Mouse (Mus musculus) retina, postnatal 7 days (tissue): ENCODE data around the gene Dnph1.
"Not testable (repeated sequence)": the region's sequence is repeated elsewhere in the genome, so short reads cannot be mapped to it uniquely, and the experiment has no call there.

ENCODE experiments used
- DNase-seq: peaks from one replicate; pipeline ENCODE4 v3.0.0-alpha.2; 2012; ENCODE audit warnings: low read depth, low spot score

Dnph1 gene

DNA sequence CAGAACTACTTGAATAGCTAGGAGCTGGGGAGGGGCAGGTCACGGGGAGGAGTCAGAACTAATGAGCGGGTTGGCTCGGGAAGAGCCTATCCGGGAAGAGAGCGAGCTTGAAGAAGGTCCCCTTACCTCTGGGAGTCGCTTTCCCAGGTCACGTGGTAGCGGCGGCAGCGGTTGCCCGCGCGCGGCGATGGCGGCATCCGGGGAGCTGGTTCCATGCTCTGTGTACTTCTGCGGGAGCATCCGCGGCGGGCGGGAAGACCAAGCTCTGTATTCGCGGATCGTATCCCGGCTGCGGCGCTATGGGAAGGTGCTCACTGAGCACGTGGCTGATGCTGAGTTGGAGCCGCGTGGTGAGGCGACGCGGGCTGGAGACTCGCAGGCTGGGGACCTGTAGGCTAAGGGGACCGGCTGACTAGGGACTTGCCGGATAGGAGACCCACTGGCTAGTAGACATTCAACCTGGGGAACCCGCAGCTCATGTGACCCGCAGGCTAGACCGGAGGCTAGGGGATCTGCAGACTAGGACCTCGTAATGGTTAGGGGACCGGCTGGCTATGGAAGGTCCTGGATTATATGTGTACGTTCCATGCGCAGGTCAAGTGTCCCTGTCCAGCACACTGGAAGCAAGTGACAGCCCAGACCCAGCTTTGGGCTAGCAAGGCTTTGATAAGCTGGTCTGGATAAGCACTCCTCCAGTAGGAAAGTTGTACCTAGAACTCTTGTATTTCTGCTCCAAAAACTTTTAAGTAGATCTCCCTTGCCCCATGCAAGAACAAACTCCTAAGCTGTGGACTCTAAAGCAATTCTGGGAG, at the start of gene Dnph1:
Gene Dnph1 (plus strand): TSS at position 89 of the 812 bp plus-strand sequence.
- DNase-seq: peak; percentile 72

DNA sequence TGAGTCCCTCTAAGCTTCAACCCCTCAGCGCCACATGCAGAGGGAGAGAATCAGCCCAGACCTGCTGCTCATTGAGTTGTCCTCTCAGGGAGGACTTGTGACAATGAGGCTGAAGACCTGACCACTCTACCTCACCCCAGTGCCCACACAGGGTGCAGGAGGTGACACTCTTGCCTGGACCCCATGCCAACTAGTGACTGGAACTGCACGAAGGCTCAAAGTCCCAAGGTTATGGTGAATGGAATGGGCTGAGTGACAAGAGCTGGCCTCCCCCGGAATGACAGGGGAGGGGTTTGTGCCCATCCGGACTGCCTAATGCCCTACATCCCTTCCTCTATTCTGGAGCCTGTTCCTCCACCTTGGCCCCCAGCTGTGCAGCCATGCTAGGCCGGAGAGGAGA, 43.8 kb upstream of the Dnph1 start:
- DNase-seq: no peak

- no peak for DNase-seq
Observed at GRCm38 (mm10) chr17:46453302-46453948, 43.1 kb upstream of the Dnph1 start.

DNA sequence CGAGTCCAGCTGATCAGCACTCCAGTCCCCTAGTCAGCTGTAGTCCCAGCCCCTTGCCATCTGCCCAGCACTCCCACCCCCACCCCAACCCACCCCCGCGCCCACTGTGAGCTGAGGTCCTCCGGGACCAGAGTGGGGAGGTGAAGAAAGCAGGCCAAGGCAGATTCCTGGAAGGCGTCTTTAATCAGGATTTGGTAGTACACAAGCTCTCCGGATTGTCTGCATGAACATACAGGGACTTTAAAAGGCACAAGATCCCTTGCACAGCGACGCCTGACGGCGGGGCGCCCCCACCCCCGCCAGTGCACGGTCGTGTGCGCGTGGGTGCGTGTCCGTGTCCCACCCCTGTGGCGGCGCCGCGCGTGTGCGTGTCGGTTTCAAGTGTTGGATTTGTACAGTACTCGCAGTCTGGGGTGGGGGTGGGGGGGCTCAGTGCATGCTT, 42.5 kb upstream of the Dnph1 start:
- peak; percentile 46 for DNase-seq

DNA sequence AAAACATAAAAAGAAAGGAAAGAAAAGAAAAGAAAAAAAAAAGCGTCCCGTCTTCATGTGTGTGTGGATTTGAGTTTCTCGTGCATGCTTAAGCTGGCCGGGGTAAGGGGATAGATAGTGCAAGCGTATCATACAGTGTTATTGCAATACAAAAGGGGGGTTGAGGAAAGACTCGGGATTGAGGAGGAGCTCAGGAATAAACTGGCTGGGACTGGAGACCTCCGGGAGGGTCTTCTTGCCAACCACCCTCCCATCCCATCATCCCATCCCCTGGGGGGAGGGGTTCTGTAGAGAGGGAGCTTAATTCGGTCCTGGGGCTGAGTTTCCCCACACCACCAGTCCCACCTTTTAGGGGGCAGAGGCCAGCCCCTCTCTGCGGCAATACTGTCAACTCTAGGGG, 42.0 kb upstream of the Dnph1 start:
- DNase-seq: no peak

- DNase-seq: no peak
Observed at GRCm38 (mm10) chr17:46455110-46455691, 41.3 kb upstream of the Dnph1 start.

DNA sequence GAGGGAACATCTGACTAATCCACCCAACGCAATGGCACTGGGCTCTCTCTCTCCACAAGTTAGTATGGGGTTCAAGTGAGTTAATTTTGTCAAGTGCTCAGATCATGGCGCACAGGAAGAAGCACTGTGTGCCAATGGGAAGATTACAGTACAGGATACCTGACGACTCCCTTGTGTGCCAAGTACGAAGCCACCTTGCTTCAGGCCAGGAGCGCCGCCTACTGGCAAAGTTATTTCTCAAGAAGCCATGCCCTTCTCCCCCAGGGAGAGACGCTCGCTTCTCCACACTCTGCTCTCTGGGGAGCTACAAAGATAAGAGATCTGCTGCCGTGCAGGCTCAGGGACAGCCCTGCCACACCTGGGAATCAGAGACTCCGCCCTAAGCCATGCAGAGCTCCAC, 38.7 kb upstream of the Dnph1 start:
- DNase-seq: no peak

- DNase-seq: no peak
Observed at GRCm38 (mm10) chr17:46458439-46458838, 38.1 kb upstream of the Dnph1 start.

DNA sequence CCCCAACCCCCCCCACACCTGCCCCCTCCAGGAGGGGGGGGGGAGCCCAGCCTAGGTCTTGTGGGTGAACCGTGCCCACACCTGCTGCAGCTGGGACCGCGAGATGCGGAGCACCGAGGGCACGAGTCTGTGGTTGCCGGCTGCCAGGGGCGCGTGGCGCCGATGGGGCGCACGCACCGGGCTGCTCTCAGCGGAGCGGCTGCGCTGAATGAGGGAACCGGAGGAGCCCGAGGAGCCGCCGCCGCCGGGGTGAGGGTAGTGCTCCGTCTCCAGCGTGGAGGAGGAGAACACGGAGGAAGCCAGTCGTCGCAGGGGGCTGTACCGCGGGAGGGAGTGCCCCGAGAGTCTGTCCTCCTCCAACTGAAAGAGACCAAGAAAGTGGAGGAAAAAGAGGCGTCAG, 35.8 kb upstream of the Dnph1 start:
- DNase-seq: no peak

GRCm38 (mm10) chr17:46461347-46461746, 35.2 kb upstream of the Dnph1 start:
- DNase-seq: no peak

DNA sequence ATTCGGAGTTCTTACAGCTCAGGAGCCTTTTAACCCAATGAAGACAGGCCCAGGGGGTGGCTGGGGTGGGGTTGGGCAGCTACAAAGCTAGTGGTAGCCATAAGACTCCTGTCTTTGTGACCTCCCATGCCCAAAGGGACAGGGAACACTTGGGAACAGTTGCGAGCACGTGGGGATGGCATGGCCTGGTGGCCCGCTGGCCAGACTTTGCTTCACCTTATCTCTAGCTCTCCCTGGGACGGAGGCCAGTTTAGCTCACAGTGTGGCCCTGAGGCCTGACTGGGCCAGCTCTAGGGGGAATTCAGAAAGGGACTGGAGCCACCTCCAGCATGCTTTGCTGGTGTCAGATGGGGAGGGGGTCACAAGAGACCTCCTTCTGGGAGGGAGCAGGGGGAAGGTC, 34.3 kb upstream of the Dnph1 start:
- no peak for DNase-seq

GRCm38 (mm10) chr17:46467830-46468229, 28.7 kb upstream of the Dnph1 start:
- no peak for DNase-seq

GRCm38 (mm10) chr17:46476601-46477000, 19.9 kb upstream of the Dnph1 start:
- DNase-seq: no peak

DNA sequence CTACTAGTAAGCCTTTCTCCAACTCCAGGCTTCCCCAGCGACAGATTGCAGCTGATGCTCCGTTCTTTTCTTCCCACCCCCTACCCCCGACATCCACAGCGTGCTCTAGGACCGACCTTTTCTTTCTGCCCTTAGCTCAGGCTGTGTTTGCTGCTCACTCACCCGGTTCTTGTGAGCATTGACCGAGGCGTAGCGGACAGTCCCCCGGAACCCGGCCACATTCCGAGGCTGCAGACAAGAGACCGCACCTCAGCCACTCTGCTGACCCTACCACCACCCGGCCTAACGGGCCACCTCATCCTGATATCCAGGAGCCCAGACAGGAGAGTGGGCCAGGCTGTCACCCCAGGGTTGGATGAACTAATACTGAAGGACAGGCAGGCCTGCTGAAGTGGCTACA, 19.2 kb upstream of the Dnph1 start:
- DNase-seq: no peak

DNA sequence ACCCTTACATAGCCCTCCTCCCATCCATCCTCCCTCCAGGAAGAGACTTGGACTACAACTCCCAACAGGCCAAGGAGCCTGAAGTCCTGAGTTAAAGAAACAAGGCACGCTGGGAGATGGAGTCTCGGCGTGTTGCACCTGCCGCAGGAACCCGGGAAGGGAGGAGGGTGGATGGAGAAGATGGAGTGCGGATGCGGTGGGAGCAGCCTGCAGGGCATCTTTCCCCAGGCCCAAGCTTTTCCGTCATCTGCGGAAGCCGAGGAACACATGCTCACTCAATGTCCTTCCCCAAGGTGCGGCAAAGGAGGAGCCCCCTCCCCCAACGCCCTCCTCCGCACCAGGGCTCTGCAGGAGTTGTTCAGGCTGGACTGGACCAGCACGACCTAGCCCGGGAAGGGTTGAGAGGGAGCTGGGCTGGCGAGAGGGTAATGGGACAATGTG, 12.9 kb upstream of the Dnph1 start:
- peak; percentile 45 for DNase-seq

- no peak for DNase-seq
Observed at GRCm38 (mm10) chr17:46484021-46484431, 12.5 kb upstream of the Dnph1 start.

- no peak for DNase-seq
Observed at GRCm38 (mm10) chr17:46484461-46484875, 12.0 kb upstream of the Dnph1 start.

- DNase-seq: no peak
Observed at GRCm38 (mm10) chr17:46486995-46487394, 9.5 kb upstream of the Dnph1 start.

DNA sequence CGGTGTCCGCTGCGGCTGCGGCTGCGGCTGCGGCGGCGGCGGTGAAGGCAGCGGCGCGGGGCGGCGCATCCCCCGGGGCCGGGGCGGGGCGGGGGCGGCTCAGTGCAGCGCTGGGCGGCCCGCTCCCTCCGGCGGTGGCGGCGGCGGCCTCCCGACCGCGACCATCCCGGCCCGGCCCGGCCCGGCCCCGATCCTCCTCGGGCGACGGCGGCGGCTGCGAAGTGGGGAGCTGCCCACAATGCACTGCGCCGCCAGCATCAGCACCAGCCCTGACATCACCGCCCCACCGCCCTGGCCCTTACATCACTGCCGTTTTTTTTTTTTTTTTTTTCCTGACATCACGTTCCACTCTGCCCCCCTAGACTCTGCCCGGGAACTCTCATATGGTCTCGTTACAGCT, 9.1 kb upstream of the Dnph1 start, which contains the start of gene Ttbk1:
Gene Ttbk1 (minus strand): TSS at position 245 of the 400 bp plus-strand sequence.
- DNase-seq: no peak

DNA sequence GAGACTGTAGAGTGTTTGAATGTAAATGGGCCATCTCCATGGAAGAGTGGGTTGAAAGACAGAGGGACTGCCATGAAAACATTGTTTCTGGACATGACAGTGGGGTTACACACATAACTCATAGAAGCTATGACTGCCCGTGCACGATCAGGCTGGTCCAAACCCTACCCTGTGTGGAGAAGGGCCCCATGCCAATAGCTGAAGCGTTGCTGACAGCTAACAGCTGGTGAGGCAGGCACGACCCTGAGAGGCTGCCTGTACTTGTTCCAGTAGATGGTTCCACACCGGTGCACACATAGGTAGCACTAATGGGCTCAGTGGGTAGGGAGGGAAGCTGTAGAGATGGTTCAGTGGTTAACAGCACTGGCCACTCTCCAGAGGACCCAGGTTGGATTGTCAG, 1.0 kb upstream of the Dnph1 start:
- DNase-seq: no peak

GRCm38 (mm10) chr17:46496081-46496480, 430 bp upstream of the Dnph1 start:
- not testable (repeated sequence) for DNase-seq

- DNase-seq: no peak
Observed at GRCm38 (mm10) chr17:46497956-46498355, 1.4 kb downstream of the Dnph1 start.

GRCm38 (mm10) chr17:46502775-46503174, 6.3 kb downstream of the Dnph1 start:
- DNase-seq: no peak
